Mouse (Mus musculus) WW6 (cell line): ENCODE data around the gene Abca12.

Experiments used
- DNase-seq: peaks from one replicate; pipeline ENCODE4 v3.0.0-alpha.2; 2013; ENCODE audit warnings: low read depth, low spot score

The Abca12 gene

GRCm38 (mm10) chr1:71338548-71339340 is 76.0 kb downstream of the Abca12 start:
- no peak for DNase-seq

GRCm38 (mm10) chr1:71330349-71330748 is 84.4 kb downstream of the Abca12 start:
- no peak for DNase-seq

GRCm38 (mm10) chr1:71312171-71312570 is 102.5 kb downstream of the Abca12 start:
- DNase-seq, result no peak

- DNase-seq, result no peak
These were observed 104.1 kb downstream of the Abca12 start for GRCm38 (mm10) chr1:71310614-71311013.

- no peak for DNase-seq
These were observed 107.3 kb downstream of the Abca12 start for GRCm38 (mm10) chr1:71307362-71307761.

GRCm38 (mm10) chr1:71306196-71306595 is 108.5 kb downstream of the Abca12 start:
- DNase-seq, result no peak

GRCm38 (mm10) chr1:71304588-71304987 is 110.1 kb downstream of the Abca12 start:
- DNase-seq, result no peak

- no peak for DNase-seq
These were observed 117.7 kb downstream of the Abca12 start for GRCm38 (mm10) chr1:71297021-71297420.

GRCm38 (mm10) chr1:71296585-71296984 is 118.1 kb downstream of the Abca12 start:
- DNase-seq, result no peak

- DNase-seq, result no peak
These were observed 122.8 kb downstream of the Abca12 start for GRCm38 (mm10) chr1:71291917-71292316.

GRCm38 (mm10) chr1:71289511-71289910 is 125.2 kb downstream of the Abca12 start:
- peak; percentile 34 for DNase-seq

GRCm38 (mm10) chr1:71276940-71277339 is 137.8 kb downstream of the Abca12 start:
- DNase-seq, result no peak

- no peak for DNase-seq
These were observed 142.2 kb downstream of the Abca12 start for GRCm38 (mm10) chr1:71272550-71272949.

GRCm38 (mm10) chr1:71272077-71272476 is 142.6 kb downstream of the Abca12 start:
- no peak for DNase-seq

GRCm38 (mm10) chr1:71270083-71270482 is 144.6 kb downstream of the Abca12 start:
- DNase-seq, result no peak

GRCm38 (mm10) chr1:71266630-71267029 is 148.1 kb downstream of the Abca12 start:
- DNase-seq, result no peak

- DNase-seq, result no peak
These were observed 151.2 kb downstream of the Abca12 start for GRCm38 (mm10) chr1:71263532-71263931.

GRCm38 (mm10) chr1:71244647-71245046 is 170.1 kb downstream of the Abca12 start:
- DNase-seq, result no peak

- DNase-seq, result no peak
These were observed 173.3 kb downstream of the Abca12 start for GRCm38 (mm10) chr1:71241396-71241795.

GRCm38 (mm10) chr1:71239586-71239985 is 175.1 kb downstream of the Abca12 start:
- DNase-seq, result no peak

- DNase-seq, result no peak
These were observed 179.4 kb downstream of the Abca12 start for GRCm38 (mm10) chr1:71235335-71235734.

- DNase-seq, result no peak
These were observed 183.5 kb downstream of the Abca12 start for GRCm38 (mm10) chr1:71231211-71231610.

- DNase-seq, result no peak
These were observed 211.1 kb downstream of the Abca12 start for GRCm38 (mm10) chr1:71203581-71203980.

GRCm38 (mm10) chr1:71196191-71196590 is 218.5 kb downstream of the Abca12 start:
- DNase-seq, result no peak
